Mouse (Mus musculus) large intestine, adult 2 months (tissue): ENCODE data around the gene Slc13a2. TPM values are rescaled to one million over a fixed set of nuclear protein-coding genes. Genes with fewer than 3 reads are reported as not detected.

Experiments used
- DNase-seq: peaks from one replicate; pipeline ENCODE4 v3.0.0-alpha.2; 2012; ENCODE audit warnings: low read depth, low spot score
- WGBS: fragments of 180-500 bp; shearing (Covaris S2); methylation state at CpG from one replicate; pipeline ENCODE4 v1.1.7; 2018; 5-methylcytosine and 5-hydroxymethylcytosine counted together
- polyA plus RNA-seq: library from polyadenylated mRNA; depleted of rRNA; stranded (reverse); fragments of >200 nt; gene quantifications from 2 replicates; pipeline ENCODE4 v1.2.3, GENCODE M21; 2012

Gene Slc13a2
- polyA plus RNA-seq, 1 experiment, result 171 TPM

- DNase-seq, result no peak
- 59% methylated on average over 3 of the region's 3 CpGs for WGBS
Measured at GRCm38 (mm10) chr11:78400936-78401335, 21.1 kb downstream of the Slc13a2 start.

GRCm38 (mm10) chr11:78399680-78400079 is 22.3 kb downstream of the Slc13a2 start:
- DNase-seq, result no peak
- WGBS, result 18% methylated on average over 8 of the region's 8 CpGs

- WGBS, result 88% methylated on average over 6 of the region's 6 CpGs
- DNase-seq, result no peak
Measured at GRCm38 (mm10) chr11:78398212-78398611, 23.8 kb downstream of the Slc13a2 start.

- DNase-seq, result no peak
- 9% methylated on average over 18 of the region's 18 CpGs for WGBS
Measured at GRCm38 (mm10) chr11:78397397-78397796, 24.6 kb downstream of the Slc13a2 start.

- DNase-seq, result no peak
- WGBS, result 30% methylated on average over 11 of the region's 11 CpGs
Measured at GRCm38 (mm10) chr11:78396950-78397349, 25.1 kb downstream of the Slc13a2 start.

- WGBS, result 19% methylated on average over 3 of the region's 3 CpGs
- DNase-seq, result no peak
Measured at GRCm38 (mm10) chr11:78392728-78393127, 29.3 kb downstream of the Slc13a2 start.

- WGBS, result 72% methylated on average over 14 of the region's 14 CpGs
- DNase-seq, result no peak
Measured at GRCm38 (mm10) chr11:78386508-78387043, 35.4 kb downstream of the Slc13a2 start, which contains the start of gene Foxn1. TSS of gene Foxn1 (minus strand) at chr11:78386558.

- WGBS, result 63% methylated on average over 10 of the region's 10 CpGs
- no peak for DNase-seq
Measured at GRCm38 (mm10) chr11:78385776-78386175, 36.2 kb downstream of the Slc13a2 start.

- DNase-seq, result no peak
- WGBS, result 74% methylated on average over 5 of the region's 5 CpGs
Measured at GRCm38 (mm10) chr11:78382701-78383100, 39.3 kb downstream of the Slc13a2 start.

GRCm38 (mm10) chr11:78382286-78382685 is 39.7 kb downstream of the Slc13a2 start:
- DNase-seq, result no peak
- WGBS, result 51% methylated on average over 7 of the region's 7 CpGs

- no peak for DNase-seq
- WGBS, result 82% methylated on average over 3 of the region's 3 CpGs
Measured at GRCm38 (mm10) chr11:78380996-78381395, 41.0 kb downstream of the Slc13a2 start.

GRCm38 (mm10) chr11:78380351-78380750 is 41.7 kb downstream of the Slc13a2 start:
- DNase-seq, result no peak
- WGBS, result 65% methylated on average over 4 of the region's 4 CpGs

- WGBS, result 18% methylated on average over 11 of the region's 12 CpGs
Measured at GRCm38 (mm10) chr11:78377549-78378159, 44.4 kb downstream of the Slc13a2 start.

GRCm38 (mm10) chr11:78374147-78374546 is 47.9 kb downstream of the Slc13a2 start:
- no peak for DNase-seq
- 93% methylated on average over 8 of the region's 8 CpGs for WGBS

More at GRCm38 (mm10) chr11:78377549-78378159, 44.4 kb downstream of the Slc13a2 start:
- DNase-seq, result no peak

- 71% methylated on average over 7 of the region's 7 CpGs for WGBS
Measured at GRCm38 (mm10) chr11:78372610-78373009, 49.4 kb downstream of the Slc13a2 start.

GRCm38 (mm10) chr11:78372166-78372565 is 49.9 kb downstream of the Slc13a2 start:
- 84% methylated on average over 3 of the region's 3 CpGs for WGBS
- DNase-seq, result no peak

More at GRCm38 (mm10) chr11:78372610-78373009, 49.4 kb downstream of the Slc13a2 start:
- no peak for DNase-seq

GRCm38 (mm10) chr11:78371711-78372110 is 50.3 kb downstream of the Slc13a2 start:
- 92% methylated on average over 11 of the region's 11 CpGs for WGBS
- no peak for DNase-seq

GRCm38 (mm10) chr11:78370389-78370788 is 51.6 kb downstream of the Slc13a2 start:
- WGBS, result 14% methylated on average over 1 of the region's 1 CpGs
- no peak for DNase-seq

GRCm38 (mm10) chr11:78367456-78368225 is 54.4 kb downstream of the Slc13a2 start:
- 54% methylated on average over 15 of the region's 15 CpGs for WGBS
- DNase-seq, result no peak

GRCm38 (mm10) chr11:78364103-78364502 is 57.9 kb downstream of the Slc13a2 start:
- WGBS, result 9% methylated on average over 7 of the region's 8 CpGs
- no peak for DNase-seq
